Mouse (Mus musculus): Measurements from ENCODE around the gene Klrg2.

Klrg2 gene

DNA sequence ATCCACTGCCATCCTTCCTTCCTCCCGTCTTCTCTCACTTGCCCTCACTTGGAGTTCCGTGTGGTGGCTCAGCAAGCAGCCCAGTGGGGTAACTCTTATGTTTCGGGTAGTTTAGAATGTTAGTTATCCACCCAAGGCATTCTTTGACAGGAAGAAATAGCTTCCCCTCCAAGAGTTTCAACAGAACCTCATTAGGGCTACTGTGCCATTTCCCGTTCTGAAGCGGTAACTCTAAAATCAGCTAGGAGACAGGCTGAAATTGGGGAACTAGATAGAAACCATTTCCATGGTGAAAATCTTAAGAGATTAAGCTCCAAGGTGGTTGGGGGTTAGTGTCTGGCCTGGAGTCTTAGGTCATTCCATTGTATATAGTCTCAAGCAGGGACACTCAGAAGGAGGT lies 4.2 kb upstream of the Klrg2 start:
- ChIA-PET POLR2A (interaction anchor here in 2 of 4 experiments (0.9 to 1.8 kb wide), 4 partner anchors 10 to 90 kb away, joined by 4 to 7 read pairs (median 4); partner anchors contain the start of gene Luc7l2 (in 1 of the 2)), CTCF (interaction anchor here in 2 of 4 experiments (1.2 to 1.7 kb wide), 2 partner anchors 9 kb away, joined by 3 to 11 read pairs; no protein-coding TSS in a partner anchor)

DNA sequence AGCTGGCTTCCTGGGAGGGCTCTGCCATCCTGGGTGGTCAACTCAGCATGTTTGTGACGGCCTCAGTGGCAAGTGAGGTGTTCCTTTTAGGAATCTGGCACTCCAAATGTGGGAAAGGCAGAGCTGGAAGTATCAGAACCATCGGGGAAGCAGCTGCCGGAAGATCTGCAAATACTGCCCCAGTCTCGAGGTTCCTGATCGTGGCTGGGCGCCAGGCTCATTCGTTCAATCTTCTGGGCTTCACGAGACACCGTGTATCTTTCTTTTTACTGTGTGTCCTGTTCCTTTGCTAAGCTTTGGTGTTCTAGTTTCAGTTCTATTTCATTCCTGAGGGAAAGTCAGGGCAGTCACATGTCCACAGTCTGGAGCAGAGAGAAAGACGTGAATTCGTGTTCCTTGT lies 3.4 kb upstream of the Klrg2 start:
- CTCF ChIA-PET: interaction anchor here in 2 of 4 experiments (0.8 to 1.1 kb wide), 3 partner anchors 9 to 10 kb away, joined by 3 to 4 read pairs (median 3); no protein-coding TSS in a partner anchor
- POLR2A ChIA-PET: interaction anchor here in 2 of 4 experiments (0.6 to 1.8 kb wide), 5 partner anchors 9 to 621 kb away, joined by 3 to 4 read pairs (median 3); partner anchors contain the start of gene Luc7l2 (in 1 of the 2)

DNA sequence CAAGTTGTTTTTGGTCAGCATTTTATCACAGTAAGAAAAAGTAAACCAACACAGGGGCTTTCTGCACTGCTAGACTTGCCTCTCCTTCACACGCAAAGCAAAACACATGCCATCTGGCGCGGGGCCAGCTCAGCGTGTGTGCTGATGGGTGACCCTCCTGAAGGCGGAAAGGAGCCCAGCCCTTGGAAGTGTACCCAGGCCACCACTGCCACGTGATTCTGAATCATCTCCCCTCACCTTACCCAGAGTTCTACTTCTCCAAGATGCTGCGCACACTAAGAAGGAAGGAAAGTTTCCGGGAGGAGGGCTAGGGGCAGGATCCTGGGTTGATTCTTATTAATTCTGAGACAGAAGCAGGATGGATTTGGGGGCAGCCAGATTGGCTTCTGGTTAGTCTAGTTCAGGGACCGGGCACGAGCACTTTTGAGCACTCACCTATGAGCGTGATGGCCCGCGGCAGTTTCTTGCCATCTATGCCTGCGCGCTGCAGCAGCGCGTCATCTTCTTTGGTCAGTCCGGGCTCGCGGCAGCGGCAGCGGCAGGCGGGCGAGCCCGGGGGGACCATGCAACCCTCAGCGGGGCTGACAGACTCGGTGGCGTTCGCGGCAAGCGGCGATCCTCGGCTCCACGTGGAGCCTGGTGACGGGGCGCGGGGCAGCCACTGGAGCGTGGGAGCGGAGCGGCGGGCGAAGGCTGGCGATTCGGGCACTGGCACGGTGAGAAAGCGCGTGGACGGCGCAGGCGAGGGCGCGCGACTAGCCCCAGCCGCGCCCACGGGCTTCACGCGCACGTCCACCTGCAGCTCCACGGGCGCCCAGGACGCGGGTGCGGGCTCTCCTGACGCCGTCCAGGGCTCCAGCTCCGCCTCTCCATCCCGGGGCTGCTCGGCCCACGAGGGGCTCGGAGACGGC lies 846 bp downstream of the Klrg2 start:
- POLR2A ChIA-PET: interaction anchor here (0.6 to 5.0 kb wide), 18 partner anchors 9 to 103 kb away, joined by 3 to 32 read pairs (median 4); partner anchors contain the start of genes Fmc1 (in 3 of the 4) and Luc7l2 (in 2 of the 4)
- CTCF ChIA-PET: interaction anchor here in 3 of 4 experiments (0.5 to 3.9 kb wide), 6 partner anchors 8 to 290 kb away, joined by 3 to 18 read pairs (median 6); no protein-coding TSS in a partner anchor

DNA sequence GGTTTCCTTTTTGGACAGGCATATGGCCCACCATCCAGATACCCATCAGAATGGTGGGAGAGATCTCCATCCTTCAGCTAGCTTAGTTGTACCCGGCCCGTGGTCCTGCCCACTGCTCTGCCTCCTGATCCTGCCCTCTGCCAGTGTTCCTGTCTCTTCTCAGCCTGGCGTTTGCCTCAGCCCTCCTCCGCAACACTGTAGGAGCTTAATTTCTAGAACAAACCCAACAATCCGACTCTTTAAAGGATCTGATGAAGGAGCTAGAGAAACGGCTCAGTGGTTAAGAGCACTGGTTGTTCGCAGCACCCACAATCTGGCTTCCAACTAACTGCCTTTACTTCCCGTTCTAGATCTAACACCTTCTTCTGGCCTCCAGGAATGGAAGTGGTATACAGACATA lies 2.6 kb downstream of the Klrg2 start:
- ChIA-PET POLR2A (interaction anchor here in 3 of 4 experiments (0.6 to 5.0 kb wide), 12 partner anchors 8 to 599 kb away, joined by 3 to 32 read pairs (median 3); partner anchors contain the start of genes Luc7l2 (in 2 of the 3), Fmc1 (in 1 of the 3) and Zc3hav1l (in 1 of the 3)), CTCF (interaction anchor here in 1 of 4 experiments (1.3 to 3.9 kb wide), 2 partner anchors 8 to 15 kb away, joined by 4 to 18 read pairs; no protein-coding TSS in a partner anchor)

DNA sequence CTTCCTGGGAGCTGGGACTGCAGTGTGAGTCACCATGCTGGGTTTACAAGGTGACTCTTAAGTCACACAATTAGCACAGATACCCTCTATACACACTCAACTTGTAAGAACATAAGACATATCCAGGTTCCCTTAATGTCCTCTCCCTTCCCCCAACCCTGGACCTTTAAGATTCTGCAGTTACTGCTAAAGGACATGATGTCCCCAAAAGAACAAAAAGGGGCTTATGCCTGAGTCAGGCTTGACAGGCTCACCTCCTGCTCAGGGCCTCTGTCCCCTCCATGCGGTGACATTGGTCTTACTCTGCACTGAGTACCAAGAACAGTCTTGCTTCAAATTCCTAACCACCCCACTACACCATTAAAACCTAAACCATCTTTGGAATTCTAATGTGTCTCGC lies 4.2 kb downstream of the Klrg2 start:
- POLR2A ChIA-PET: interaction anchor here in 1 of 4 experiments (0.6 kb wide), 1 partner anchor 212 kb away, joined by 3 read pairs; no protein-coding TSS in a partner anchor

DNA sequence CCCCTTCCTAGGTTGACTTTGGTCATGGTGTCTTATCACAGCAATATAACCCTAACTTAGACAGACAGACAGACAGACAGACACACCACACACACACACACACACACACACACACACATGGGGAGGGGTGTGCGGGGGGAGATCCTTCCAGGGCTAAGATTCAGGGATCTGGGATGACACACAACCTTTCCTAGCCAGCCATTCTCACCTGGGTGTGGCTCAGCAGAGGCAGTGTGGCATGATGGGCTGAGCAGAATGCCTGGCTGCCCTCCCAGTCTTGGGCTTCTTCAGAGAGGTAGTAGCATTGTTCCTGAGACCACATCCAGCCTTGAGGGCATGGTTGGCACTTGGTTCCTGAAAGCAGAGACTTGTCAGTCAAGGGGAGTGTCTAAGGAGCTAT lies 7.5 kb downstream of the Klrg2 start:
- ChIA-PET POLR2A (interaction anchor here in 2 of 4 experiments (0.7 to 2.5 kb wide), 10 partner anchors 9 to 80 kb away, joined by 3 to 17 read pairs (median 4); partner anchors contain the start of gene Luc7l2 (in 2 of the 2)), CTCF (interaction anchor here in 1 of 4 experiments (1.0 kb wide), 1 partner anchor 21 kb away, joined by 3 read pairs; no protein-coding TSS in a partner anchor)

More for the DNA sequence above, 4.2 kb downstream of the Klrg2 start:
- CTCF ChIA-PET: no interaction called here

DNA sequence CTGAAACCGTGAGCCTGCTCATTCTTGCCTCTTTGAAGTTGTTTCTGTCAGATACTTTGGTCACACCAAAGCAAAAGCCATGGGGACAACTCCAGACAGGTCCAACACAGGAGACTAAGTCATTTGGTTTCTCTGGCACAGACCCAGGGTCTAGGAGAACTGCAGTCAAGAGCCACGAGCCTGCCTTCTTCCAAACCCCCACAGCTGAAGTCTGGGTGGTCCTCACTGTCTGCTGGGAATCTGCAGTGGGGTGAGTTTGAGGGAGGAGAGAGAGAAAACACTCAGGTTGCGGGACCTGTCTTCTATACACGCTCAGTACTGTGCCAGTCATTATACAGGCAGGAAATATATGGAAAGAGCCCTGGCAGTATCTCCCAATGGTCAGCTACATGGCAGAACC lies 9.6 kb downstream of the Klrg2 start:
- ChIA-PET CTCF (no interaction called here), POLR2A (interaction anchor here in 1 of 4 experiments (1.5 to 3.9 kb wide), 2 partner anchors 8 to 21 kb away, joined by 6 to 32 read pairs; partner anchors contain the start of gene Klrg2)

DNA sequence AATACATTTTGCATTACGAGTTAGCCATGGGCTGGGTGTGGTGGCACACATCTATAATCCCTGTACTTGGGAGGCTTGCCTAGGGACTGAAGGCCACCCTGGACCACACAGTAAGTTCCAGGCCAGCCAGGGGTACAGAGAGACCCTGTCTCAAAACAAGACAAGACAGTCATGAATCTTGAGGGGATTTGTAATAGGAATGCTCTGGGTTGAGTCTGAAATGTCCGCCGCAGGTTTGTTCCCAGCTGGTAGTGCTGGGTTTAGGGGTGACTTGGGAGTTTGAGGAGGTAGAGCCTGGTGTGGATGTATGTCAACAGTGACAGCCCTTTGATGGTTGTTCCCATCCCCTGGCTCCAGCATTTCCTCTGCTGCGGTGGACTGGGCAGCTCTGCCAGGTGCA lies 10.0 kb downstream of the Klrg2 start:
- ChIA-PET CTCF (no interaction called here), POLR2A (interaction anchor here in 1 of 4 experiments (3.9 kb wide), 1 partner anchor 9 kb away, joined by 32 read pairs; the partner anchor contains the start of gene Klrg2)

DNA sequence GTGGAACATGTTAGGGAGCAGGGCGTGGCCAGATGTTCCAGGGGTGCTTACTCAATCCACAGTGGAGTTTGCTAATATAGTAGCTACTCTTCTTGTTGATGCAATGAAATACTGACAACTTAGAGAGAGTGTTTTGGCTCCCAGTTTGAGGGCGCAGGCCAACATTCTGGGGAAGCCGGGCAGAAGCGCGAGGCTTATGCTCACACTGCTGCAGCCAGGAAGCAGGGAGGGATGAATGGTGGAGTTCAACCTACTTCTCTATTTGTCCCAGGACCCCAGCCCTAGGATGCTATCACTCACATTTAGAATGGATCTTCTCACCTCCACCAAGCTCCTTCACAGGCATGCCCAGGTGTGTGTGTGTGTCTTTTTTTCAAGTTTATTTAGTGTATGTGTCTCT lies 11.0 kb downstream of the Klrg2 start:
- CTCF ChIA-PET: interaction anchor here in 1 of 4 experiments (0.7 kb wide), 1 partner anchor 11 kb away, joined by 6 read pairs; no protein-coding TSS in a partner anchor
- POLR2A ChIA-PET: interaction anchor here in 1 of 4 experiments (0.5 to 3.9 kb wide), 7 partner anchors 7 to 75 kb away, joined by 3 to 32 read pairs (median 3); partner anchors contain the start of genes Klrg2 and Luc7l2

DNA sequence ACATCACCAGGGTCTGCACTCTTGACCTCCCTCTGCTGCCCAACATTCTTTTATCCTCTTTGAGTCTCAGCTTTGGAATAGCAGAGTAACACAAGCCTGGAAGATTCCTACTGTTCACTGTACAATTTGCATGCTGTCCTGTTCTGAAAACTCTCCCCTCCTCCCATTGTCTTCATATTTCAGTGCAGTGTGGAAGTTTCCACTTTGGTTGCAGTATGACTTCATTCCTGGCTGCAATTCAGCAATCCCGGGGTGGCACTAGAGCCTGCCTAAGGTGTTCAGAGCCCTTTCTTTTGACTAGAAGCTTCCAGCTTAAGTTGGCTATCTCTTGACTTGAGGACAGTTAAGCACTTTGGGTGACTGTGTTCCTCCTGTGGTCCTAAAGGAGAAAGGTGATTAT lies 12.6 kb downstream of the Klrg2 start:
- CTCF ChIA-PET: interaction anchor here in 1 of 4 experiments (0.6 kb wide), 1 partner anchor 62 kb away, joined by 3 read pairs; no protein-coding TSS in a partner anchor

DNA sequence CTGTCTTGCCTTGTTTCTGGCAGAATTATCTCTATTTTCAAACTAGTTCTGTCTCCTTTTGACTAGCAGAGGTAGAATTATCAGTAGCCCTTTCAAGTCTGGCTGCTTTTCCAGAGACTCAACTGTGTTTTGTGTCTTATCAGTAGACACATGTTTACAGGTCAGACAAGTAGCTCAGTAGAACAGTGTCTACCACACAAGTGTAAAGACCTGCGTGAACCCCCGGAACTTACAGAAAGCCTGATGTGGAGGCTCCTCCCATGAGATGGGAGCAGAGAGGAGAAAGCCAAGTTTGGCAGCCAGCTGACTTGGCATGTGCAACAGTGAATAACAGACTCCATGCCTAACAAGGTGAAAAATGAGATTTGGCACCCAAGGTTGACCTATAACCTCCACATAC lies 13.6 kb downstream of the Klrg2 start:
- CTCF ChIA-PET: no interaction called here
- POLR2A ChIA-PET: interaction anchor here in 1 of 4 experiments (2.6 kb wide), 1 partner anchor 12 kb away, joined by 16 read pairs; the partner anchor contains the start of gene Klrg2

More for the DNA sequence above, 12.6 kb downstream of the Klrg2 start:
- POLR2A ChIA-PET: interaction anchor here in 1 of 4 experiments (0.6 to 3.9 kb wide), 6 partner anchors 9 to 47 kb away, joined by 3 to 32 read pairs (median 3); partner anchors contain the start of gene Klrg2

DNA sequence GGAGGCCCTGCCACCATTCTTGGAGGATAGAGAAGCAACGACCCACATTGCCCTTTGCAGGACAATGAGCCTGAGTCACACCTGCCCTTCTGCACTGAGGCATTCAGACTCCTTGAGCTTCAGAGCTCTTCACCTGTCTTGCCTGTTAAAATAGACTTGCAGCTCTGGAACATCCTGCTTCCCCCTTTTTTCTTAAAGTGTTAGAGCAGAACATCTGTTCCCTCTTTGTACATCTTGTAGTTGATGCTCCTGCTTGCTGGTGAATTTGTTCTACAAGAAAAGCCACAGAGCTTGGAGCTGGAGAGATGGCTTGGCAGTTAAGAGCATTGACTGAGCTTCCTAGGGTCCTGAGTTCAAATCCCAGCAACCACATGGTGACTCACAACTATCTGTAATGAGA lies 14.6 kb downstream of the Klrg2 start:
- ChIA-PET POLR2A (interaction anchor here in 2 of 4 experiments (1.1 to 4.6 kb wide), 6 partner anchors 7 to 107 kb away, joined by 3 to 17 read pairs (median 10); partner anchors contain the start of gene Klrg2 (in 2 of the 2)), CTCF (no interaction called here)

DNA sequence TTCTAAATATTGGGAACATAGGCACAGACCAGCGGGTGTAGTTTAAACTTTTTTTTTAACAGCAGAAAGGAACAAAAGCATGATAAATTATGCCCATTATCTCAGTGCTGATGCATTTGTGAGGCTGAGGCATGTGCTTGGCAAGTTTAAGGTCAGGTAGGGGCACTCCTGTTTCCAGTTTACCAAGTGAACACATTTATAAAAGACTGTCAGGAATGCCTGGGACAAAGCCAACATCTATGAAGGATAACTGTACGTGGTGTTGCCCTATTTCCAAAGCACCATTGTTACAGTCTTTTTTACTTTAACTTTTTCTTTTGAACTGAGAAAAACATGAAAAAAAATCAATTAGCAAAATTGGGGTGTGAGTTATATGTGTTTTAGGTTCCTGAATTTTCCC lies 27.1 kb downstream of the Klrg2 start:
- CTCF ChIA-PET: no interaction called here
- POLR2A ChIA-PET: interaction anchor here in 1 of 4 experiments (0.9 to 1.2 kb wide), 2 partner anchors 14 to 66 kb away, joined by 3 read pairs; no protein-coding TSS in a partner anchor

DNA sequence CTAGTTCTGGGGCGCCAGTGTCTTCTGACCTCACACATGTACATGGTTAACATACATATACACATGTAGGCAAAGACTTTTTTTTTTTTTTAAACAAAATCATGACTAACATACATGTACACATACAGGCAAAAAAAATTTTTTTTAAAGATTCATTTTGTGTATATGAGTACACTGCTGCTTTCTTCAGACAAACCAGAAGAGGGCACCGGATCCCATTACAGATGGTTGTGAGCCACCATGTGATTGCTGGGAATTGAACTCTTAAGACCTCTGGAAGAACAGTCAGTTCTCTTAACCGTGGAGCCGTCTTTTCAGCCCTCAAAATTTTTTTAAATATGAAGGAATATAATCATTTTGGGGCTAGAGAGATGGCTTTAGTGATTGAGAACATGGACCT lies 39.6 kb downstream of the Klrg2 start:
- POLR2A ChIA-PET: interaction anchor here in 2 of 4 experiments (1.2 to 1.6 kb wide), 2 partner anchors 27 to 46 kb away, joined by 3 to 6 read pairs; partner anchors contain the start of gene Luc7l2 (in 1 of the 2)
- CTCF ChIA-PET: interaction anchor here in 1 of 4 experiments (0.5 kb wide), 1 partner anchor 190 kb away, joined by 4 read pairs; no protein-coding TSS in a partner anchor

DNA sequence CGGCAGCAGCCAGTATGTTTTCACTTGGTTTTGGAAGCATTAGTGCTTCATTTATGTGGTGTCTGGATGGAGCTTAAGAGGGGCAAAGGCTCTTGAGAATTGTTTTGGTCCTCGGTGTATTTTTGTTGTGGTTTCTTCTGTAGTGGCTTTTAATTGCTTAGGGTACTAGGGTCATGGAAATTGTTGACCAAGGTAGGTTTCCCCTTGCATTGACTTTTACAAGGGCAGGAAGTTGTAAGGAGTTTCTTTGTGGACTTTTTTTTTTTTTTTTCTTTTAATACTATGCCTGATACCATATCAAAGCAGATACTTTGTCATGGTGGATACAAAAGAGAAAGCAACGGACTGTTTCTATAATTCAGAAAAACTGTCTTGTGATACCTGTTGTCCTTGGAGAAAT lies 55.3 kb downstream of the Klrg2 start:
- ChIA-PET POLR2A (interaction anchor here in 3 of 4 experiments (0.7 to 2.4 kb wide), 13 partner anchors 9 to 227 kb away, joined by 3 to 11 read pairs (median 4); partner anchors contain the start of gene Luc7l2 (in 1 of the 3)), CTCF (no interaction called here)

DNA sequence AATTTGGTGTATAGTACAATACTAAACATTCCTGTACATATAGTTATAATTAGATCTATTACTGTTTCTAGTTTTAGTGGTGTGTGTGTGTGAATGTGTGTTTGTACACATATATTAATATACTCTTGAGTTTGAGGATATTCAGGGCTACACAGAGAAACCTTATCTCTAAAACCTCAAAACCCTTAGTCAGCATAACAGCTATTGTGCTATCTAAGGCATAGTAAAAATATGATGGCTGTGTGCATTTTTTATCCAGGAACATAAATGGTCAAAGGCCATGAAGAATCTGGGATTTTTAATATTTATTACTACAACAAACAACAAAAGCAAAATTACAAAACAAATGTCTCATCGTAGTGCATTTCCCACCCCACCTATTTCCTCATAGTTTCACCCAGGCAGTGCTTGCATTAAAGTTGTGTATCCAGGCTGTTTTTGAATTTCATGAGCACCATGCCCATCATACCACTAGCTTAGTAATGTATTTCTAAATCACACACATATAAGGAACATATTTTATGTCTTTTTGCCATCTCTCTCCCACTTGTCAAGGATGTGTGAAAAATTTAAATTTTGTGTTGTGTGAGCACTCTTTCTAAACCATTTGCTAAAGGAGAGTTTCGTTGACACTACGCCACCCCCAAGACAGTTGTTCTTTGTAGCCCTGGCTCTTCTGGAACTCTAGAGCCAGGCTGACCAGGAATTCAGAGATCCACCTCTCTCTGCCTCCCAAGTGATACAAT lies 56.8 kb downstream of the Klrg2 start:
- CTCF ChIA-PET: no interaction called here
- POLR2A ChIA-PET: interaction anchor here in 2 of 4 experiments (1.1 to 1.7 kb wide), 7 partner anchors 11 to 24 kb away, joined by 3 to 5 read pairs (median 4); no protein-coding TSS in a partner anchor

DNA sequence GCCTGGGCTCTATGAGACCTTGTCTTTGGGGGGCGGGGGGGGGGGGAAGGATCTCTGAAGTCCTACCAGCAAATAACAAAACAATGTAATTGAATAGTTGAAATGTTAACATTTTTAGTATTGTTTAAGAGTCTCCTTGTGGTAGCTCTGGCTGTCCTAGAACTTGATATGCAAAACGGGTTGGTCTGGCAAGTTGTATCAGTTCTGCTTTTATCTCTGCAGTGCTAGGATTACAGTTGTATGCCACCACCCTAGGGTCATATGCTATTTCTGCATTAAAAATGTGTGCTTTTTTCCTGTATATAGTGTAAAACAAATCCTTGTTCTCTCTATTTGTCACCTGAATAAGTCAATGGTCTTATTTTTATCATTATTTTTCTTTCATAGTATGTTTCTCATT lies 60.9 kb downstream of the Klrg2 start:
- POLR2A ChIA-PET: interaction anchor here (0.6 to 3.0 kb wide), 10 partner anchors 8 to 63 kb away, joined by 3 to 20 read pairs (median 4); no protein-coding TSS in a partner anchor
- CTCF ChIA-PET: no interaction called here
